Mouse (Mus musculus) heart, postnatal 0 days (tissue): Measurements from ENCODE around the gene Meis1.

Experiments used
- CTCF ChIP-seq: IDR thresholded peaks from 2 replicates; pipeline ENCODE4 v1.5.1; 2016; ENCODE audit warnings: antibody characterized with exemption, control low read depth, low read depth
- EP300 ChIP-seq: IDR thresholded peaks from 2 replicates; pipeline ENCODE4 v1.6.1; 2016; ENCODE audit warnings: antibody characterized with exemption, low read depth

DNA sequence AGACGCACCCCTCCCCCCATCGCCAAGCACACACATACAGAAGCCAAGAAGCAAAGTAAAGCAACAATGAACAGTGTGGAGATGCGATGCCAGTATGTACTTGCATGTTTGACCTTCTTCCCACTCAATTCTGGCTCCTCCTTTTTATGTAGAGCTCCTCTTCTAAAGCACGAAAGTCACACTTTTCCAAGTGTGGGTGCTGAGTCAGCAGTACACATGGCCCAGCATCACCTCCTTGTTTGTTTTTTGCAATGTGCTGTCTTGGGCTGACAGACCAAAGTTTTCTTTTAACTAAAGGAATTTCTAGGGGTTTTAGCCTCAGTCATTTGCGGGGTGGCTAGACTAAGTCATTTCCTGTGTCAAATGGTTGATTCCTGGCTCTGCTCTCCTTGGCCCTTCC, 48.5 kb upstream of the Meis1 start:
- TF ChIP-seq CTCF, result no peak
- TF ChIP-seq EP300, result no peak
